Mouse (Mus musculus) R1 (cell line): ENCODE results near the gene Ankfn1.

Source experiments
- DNase-seq: peaks from one replicate; pipeline ENCODE4 v3.0.0-alpha.2; 2018; ENCODE audit warnings: low read depth, low spot score

Ankfn1 gene

GRCm38 (mm10) chr11:89676922-89677321, 100.5 kb downstream of the Ankfn1 start:
- no peak for DNase-seq

- no peak for DNase-seq
Measured at GRCm38 (mm10) chr11:89673916-89674507, 103.4 kb downstream of the Ankfn1 start.

- DNase-seq, result no peak
Measured at GRCm38 (mm10) chr11:89672510-89673085, 104.9 kb downstream of the Ankfn1 start.

GRCm38 (mm10) chr11:89665170-89665880, 112.1 kb downstream of the Ankfn1 start:
- no peak for DNase-seq

- no peak for DNase-seq
Measured at GRCm38 (mm10) chr11:89659048-89659447, 118.4 kb downstream of the Ankfn1 start.

GRCm38 (mm10) chr11:89656556-89656955, 120.9 kb downstream of the Ankfn1 start:
- peak; percentile 38 for DNase-seq

GRCm38 (mm10) chr11:89635740-89636139, 141.7 kb downstream of the Ankfn1 start:
- DNase-seq, result peak; percentile 90

GRCm38 (mm10) chr11:89631315-89631714, 146.1 kb downstream of the Ankfn1 start:
- no peak for DNase-seq

GRCm38 (mm10) chr11:89628562-89628961, 148.9 kb downstream of the Ankfn1 start:
- DNase-seq, result no peak

GRCm38 (mm10) chr11:89627232-89627631, 150.2 kb downstream of the Ankfn1 start:
- DNase-seq, result no peak

GRCm38 (mm10) chr11:89623698-89624445, 153.6 kb downstream of the Ankfn1 start:
- peak; percentile 27 for DNase-seq

- peak; percentile 9 for DNase-seq
Measured at GRCm38 (mm10) chr11:89619955-89620354, 157.5 kb downstream of the Ankfn1 start.

GRCm38 (mm10) chr11:89615806-89616205, 161.6 kb downstream of the Ankfn1 start:
- no peak for DNase-seq

GRCm38 (mm10) chr11:89611596-89611995, 165.9 kb downstream of the Ankfn1 start:
- DNase-seq, result peak; percentile 50

- no peak for DNase-seq
Measured at GRCm38 (mm10) chr11:89608071-89608470, 169.4 kb downstream of the Ankfn1 start.

GRCm38 (mm10) chr11:89607270-89607669, 170.2 kb downstream of the Ankfn1 start:
- DNase-seq, result no peak

- no peak for DNase-seq
Measured at GRCm38 (mm10) chr11:89606346-89606745, 171.1 kb downstream of the Ankfn1 start.

GRCm38 (mm10) chr11:89602966-89603365, 174.5 kb downstream of the Ankfn1 start:
- DNase-seq, result no peak

- DNase-seq, result no peak
Measured at GRCm38 (mm10) chr11:89600921-89601515, 176.4 kb downstream of the Ankfn1 start.

- DNase-seq, result no peak
Measured at GRCm38 (mm10) chr11:89590273-89590874, 187.1 kb downstream of the Ankfn1 start.

- DNase-seq, result no peak
Measured at GRCm38 (mm10) chr11:89586341-89586740, 191.1 kb downstream of the Ankfn1 start.
